Mouse (Mus musculus): ENCODE data around the gene Dbp. TPM values are rescaled to one million over a fixed set of nuclear protein-coding genes. Genes with fewer than 3 reads are reported as not detected.
A peak's percentile ranks its signal among the peaks of the same experiment; 100 is the strongest.

Dbp gene
- polyA plus RNA-seq, 1 experiment from 2014 or later: 3.1 TPM

DNA sequence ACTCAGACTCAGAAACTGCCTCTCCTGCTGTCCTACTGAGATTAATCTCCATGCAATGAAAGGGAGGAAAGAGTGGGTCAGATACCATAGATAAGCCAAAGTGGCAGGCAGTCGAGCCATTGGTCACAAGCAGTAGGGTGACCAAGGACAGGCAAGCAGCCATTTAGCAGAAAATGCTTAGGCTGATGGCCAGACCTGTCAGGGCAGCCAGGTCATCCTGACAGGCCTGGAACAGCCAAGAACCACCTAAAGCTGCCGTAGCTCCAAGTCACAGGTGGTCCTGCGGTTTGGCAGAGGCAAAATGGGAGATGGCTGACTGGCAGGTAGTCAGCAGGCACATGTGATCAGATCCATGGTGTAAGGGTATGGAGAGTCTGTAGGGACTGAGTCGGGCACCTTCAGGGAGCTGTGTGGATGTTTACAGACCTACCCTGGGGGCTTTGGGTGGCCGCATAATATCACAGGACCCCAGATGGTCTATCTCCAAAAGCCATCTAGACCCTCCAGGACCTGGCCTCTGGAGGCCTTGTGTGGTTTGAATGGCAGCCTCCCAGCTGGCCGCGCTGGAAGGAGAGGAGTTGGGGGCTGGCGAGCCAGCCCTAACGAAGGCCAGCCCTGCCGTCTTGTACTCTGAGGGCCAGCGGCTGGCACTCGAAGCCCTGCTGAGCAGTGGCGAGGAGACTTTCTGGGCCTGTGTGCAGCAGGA lies 16.9 kb downstream of the Dbp start:
- ATAC-seq (ENCODE audit: low read depth): no peak
- Histone ChIP-seq H3K4me1 (replicated peaks) (peaks cover 35% of the 10 kb centered on the region), H3K27ac (replicated peaks) (no peak overlapping the region), H3K4me2 (no peak overlapping the region), H3K36me3 (peaks cover 76% of the 10 kb centered on the region), H3K4me3 (no peak overlapping the region), H3K9ac (0 out of 2 replicates have a peak overlapping the region, but pooled peaks have one; percentile 31), H3K9me3 (no peaks in the 10 kb centered on the region), H3K27me3 (no peaks in the 10 kb centered on the region)
- WGBS: 67% methylated on average over 13 of the region's 13 CpGs

DNA sequence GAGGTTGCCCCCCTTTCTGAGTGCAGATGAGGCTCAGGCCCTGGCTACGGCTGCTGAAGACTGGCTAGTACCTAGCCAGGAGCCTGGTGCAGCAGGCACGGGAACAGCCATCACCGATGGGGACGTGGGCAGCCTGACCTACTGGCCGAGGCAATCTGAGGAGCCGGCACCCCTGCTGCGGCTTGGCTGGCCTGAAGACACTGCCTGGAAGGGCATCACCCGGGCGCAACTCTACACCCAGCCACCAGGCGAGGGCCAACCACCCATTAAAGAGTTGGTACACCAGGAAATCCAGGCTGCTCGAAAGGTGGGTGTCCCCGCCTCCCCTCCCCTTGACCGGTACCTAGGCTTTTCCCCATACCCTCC lies 17.4 kb downstream of the Dbp start:
- peaks cover 30% of the 10 kb centered on the region for H3K4me1 ChIP-seq (replicated peaks)
- H3K9ac ChIP-seq: 0 out of 2 replicates have a peak overlapping the region, but pooled peaks have one; percentile 31
- no peak overlapping the region for H3K4me2 ChIP-seq
- 78% methylated on average over 13 of the region's 13 CpGs for WGBS
- no peak overlapping the region for H3K27ac ChIP-seq (replicated peaks)
- no peak overlapping the region for H3K4me3 ChIP-seq
- no peaks in the 10 kb centered on the region for H3K27me3 ChIP-seq
- no peaks in the 10 kb centered on the region for H3K9me3 ChIP-seq
- peaks cover 82% of the 10 kb centered on the region for H3K36me3 ChIP-seq
- ATAC-seq (ENCODE audit: low read depth): no peak

DNA sequence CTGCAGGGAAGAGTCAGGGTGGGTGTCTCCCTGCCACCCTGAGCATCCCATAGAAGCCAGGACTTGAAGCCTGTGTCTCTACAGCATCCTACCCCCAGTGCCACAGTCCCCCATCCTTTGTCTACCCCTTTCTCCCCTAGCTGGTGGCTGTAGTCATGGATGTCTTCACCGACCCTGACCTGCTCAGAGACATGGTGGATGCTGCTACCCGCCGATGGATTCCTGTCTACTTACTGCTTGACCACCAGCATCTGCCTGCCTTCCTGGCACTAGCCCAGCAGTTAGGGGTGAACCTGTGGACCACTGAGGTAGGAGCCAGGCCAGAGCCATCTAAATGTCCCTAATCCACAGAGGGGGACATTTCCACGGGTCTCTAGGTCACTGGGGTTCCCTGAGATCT lies 18.4 kb downstream of the Dbp start:
- Histone ChIP-seq H3K4me1 (replicated peaks) (peaks cover 29% of the 10 kb centered on the region), H3K4me3 (no peak overlapping the region), H3K36me3 (peaks cover 84% of the 10 kb centered on the region), H3K4me2 (no peak overlapping the region), H3K27me3 (no peaks in the 10 kb centered on the region), H3K9me3 (no peaks in the 10 kb centered on the region), H3K9ac (no peak overlapping the region), H3K27ac (replicated peaks) (no peak overlapping the region)
- ATAC-seq (ENCODE audit: low read depth): no peak
- 87% methylated on average over 4 of the region's 4 CpGs for WGBS

DNA sequence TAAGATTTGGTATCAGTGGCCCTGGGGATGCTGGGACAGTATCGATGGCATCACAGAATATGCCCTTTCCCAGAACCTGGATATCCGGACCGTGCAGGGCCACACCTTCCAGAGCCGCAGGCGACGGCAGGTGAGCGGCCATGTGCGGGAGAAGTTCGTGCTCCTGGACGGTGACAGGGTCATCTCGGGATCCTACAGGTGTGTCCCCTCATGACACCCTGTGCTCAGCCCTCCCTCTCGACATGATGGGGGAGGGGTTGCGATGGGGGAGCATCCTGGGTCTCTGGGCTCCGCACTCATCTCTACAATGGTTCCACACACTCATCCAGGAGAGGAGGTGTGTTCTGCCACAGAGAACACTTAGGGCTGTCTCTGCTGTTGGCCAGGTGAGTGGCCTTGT lies 18.9 kb downstream of the Dbp start:
- Histone ChIP-seq H3K9me3 (no peaks in the 10 kb centered on the region), H3K9ac (no peak overlapping the region), H3K36me3 (peaks cover 85% of the 10 kb centered on the region), H3K27ac (replicated peaks) (no peak overlapping the region), H3K27me3 (no peaks in the 10 kb centered on the region), H3K4me2 (no peak overlapping the region), H3K4me1 (replicated peaks) (peaks cover 26% of the 10 kb centered on the region), H3K4me3 (no peak overlapping the region)
- ATAC-seq (ENCODE audit: low read depth): no peak
- 95% methylated on average over 14 of the region's 14 CpGs for WGBS

DNA sequence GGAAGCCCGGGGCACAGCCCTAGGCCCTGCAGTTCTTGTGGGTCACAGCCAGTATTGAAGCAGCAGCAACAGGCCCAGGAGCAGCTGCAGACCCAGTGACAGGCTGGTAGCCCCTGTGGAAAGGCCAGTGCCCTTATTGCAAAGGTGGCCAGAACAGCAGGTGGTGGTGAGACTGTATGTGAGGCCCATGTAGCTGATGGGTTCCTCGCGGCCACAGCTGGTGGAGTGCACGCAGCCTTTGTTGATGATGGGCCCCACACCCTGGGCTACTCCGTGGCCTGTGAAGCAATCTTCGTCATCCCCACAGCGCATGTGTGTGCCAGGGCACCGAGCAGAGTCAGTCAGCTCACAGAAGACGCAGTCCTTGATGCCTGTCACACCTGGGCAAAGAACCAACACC lies 20.3 kb downstream of the Dbp start:
- no peak overlapping the region for H3K4me2 ChIP-seq
- H3K36me3 ChIP-seq: peaks cover 77% of the 10 kb centered on the region
- no peaks in the 10 kb centered on the region for H3K9me3 ChIP-seq
- H3K9ac ChIP-seq: no peak overlapping the region
- no peak overlapping the region for H3K27ac ChIP-seq (replicated peaks)
- H3K27me3 ChIP-seq: no peaks in the 10 kb centered on the region
- ATAC-seq (ENCODE audit: low read depth): no peak
- no peak overlapping the region for H3K4me3 ChIP-seq
- H3K4me1 ChIP-seq (replicated peaks): peaks cover 13% of the 10 kb centered on the region
- WGBS: 93% methylated on average over 9 of the region's 9 CpGs

DNA sequence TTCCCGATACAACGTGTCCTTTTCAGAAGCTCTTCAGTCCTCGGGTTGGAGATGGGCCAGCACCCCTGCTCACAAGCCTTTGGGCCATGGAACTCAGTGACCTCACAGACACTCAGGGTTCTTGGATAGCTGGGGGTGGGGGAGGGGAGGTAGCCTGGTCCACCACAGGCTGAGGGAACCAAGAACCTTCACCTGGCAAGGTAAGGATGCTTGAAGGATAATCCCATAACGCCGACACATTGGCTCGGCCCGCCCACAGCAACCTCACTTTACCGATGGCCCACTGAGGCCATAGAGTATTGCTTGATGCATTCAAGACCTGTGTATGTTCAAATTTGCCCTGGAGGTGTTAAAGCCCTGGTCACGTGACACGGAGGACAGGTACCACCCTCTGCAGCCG lies 20.8 kb downstream of the Dbp start, which contains the start of gene Spaca4:
TSS of gene Spaca4 (minus strand) at position 101 of the 400 bp plus-strand sequence.
- Histone ChIP-seq H3K27me3 (no peaks in the 10 kb centered on the region), H3K36me3 (peaks cover 71% of the 10 kb centered on the region), H3K27ac (replicated peaks) (no peak within 1 kb of the TSS), H3K4me3 (no peak within 1 kb of the TSS), H3K9me3 (no peaks in the 10 kb centered on the region), H3K9ac (no peak within 1 kb of the TSS), H3K4me1 (replicated peaks) (peaks cover 14% of the 10 kb centered on the region), H3K4me2 (no peak within 1 kb of the TSS)
- no peak for ATAC-seq (ENCODE audit: low read depth)
- 93% methylated on average over 11 of the region's 11 CpGs for WGBS

DNA sequence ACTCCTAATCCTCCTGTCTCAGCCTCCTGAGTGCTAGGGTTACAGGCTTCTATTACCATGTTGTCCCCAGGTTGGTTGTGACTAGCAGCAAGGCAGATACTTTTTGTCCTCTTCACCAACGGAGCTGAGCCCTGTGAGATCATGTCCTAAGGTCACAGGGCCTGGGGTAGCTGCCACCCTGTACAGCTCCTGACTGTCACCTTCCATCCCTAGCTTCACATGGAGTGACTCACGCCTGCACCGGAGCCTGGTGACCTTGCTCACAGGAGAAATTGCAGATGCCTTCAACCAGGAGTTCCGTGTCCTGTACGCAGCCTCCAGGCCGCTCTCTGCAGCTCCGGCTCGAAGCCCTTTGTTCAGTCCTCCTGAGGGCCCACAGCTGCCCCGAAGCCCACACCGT lies 21.5 kb downstream of the Dbp start:
- H3K4me2 ChIP-seq: no peak overlapping the region
- peaks cover 64% of the 10 kb centered on the region for H3K36me3 ChIP-seq
- no peak for ATAC-seq (ENCODE audit: low read depth)
- WGBS: 95% methylated on average over 10 of the region's 10 CpGs
- no peak overlapping the region for H3K4me3 ChIP-seq
- H3K27ac ChIP-seq (replicated peaks): no peak overlapping the region
- H3K9me3 ChIP-seq: no peaks in the 10 kb centered on the region
- no peak overlapping the region for H3K9ac ChIP-seq
- H3K27me3 ChIP-seq: no peaks in the 10 kb centered on the region
- H3K4me1 ChIP-seq (replicated peaks): peaks cover 14% of the 10 kb centered on the region; the same call in 1 of the 2 replicates

DNA sequence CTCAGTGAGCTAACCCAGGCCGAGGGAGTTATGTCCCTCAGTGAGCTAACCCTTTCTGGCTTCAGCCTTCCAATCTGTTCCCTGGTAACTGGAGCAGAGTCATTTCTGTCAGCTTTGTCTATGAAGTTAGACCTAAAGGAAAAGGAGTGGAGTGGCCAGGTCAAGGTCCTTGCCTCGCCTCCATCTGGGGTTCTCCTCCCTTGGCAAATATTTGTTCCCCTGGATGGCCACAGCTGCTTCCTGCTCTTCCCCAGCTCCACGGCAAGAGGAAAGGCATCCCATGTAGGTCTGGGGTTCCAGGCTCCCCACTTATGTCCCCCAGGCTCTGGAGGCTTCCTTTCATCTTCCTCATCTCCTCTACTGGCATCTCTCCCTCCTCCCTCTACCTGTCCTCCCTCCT lies 22.7 kb downstream of the Dbp start:
- H3K27ac ChIP-seq (replicated peaks): no peak overlapping the region
- no peak overlapping the region for H3K4me3 ChIP-seq
- no peak overlapping the region for H3K4me2 ChIP-seq
- H3K9me3 ChIP-seq: no peaks in the 10 kb centered on the region
- ATAC-seq (ENCODE audit: low read depth): no peak
- no peak overlapping the region for H3K9ac ChIP-seq
- H3K27me3 ChIP-seq: no peaks in the 10 kb centered on the region
- 84% methylated on average over 3 of the region's 3 CpGs for WGBS
- 0 out of 2 replicates have a peak, but pooled peaks cover 8% of the 10 kb centered on the region for H3K4me1 ChIP-seq (replicated peaks)
- H3K36me3 ChIP-seq: peaks cover 52% of the 10 kb centered on the region

DNA sequence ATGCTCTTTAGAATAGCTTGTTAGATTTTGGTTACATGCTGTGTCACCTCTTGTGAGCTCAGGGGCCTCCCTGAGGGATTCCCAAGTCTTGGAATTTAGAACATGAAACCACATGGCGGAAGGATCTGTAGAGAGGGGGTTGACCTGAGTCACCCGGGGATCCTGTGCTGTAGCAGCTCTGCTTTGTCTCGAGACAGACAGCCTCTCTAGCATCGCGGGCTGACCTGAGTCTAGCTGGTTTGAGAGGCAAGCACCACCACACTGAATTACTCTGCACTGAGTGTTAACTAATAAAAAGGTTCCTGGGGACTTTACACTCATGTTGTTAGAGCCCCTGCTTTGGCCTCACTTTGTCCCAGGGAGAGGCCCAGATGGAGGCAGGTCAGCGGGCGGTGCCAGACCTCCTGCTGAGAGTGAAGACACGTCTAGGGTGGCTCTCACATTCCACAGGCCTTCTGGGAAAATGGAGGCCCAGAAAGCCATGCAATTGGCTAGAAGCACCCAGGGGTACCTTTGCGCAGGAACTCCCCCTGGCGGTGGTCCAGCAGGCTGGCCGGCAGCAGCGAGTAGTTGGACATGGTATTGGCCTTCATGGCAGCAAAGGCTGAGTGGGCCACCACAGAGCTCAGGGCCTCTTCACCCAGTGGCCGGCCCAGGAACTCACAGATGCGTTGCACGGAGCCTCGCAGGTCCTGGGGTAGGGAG lies 26.0 kb downstream of the Dbp start:
- Histone ChIP-seq H3K4me2 (no peak overlapping the region), H3K9me3 (no peaks in the 10 kb centered on the region), H3K4me3 (no peak overlapping the region), H3K36me3 (peaks cover 20% of the 10 kb centered on the region), H3K4me1 (replicated peaks) (0 out of 2 replicates have a peak, but pooled peaks cover 8% of the 10 kb centered on the region), H3K9ac (no peak overlapping the region), H3K27ac (replicated peaks) (no peak overlapping the region), H3K27me3 (no peaks in the 10 kb centered on the region)
- WGBS: 18% methylated on average over 16 of the region's 16 CpGs
- ATAC-seq (ENCODE audit: low read depth): no peak

DNA sequence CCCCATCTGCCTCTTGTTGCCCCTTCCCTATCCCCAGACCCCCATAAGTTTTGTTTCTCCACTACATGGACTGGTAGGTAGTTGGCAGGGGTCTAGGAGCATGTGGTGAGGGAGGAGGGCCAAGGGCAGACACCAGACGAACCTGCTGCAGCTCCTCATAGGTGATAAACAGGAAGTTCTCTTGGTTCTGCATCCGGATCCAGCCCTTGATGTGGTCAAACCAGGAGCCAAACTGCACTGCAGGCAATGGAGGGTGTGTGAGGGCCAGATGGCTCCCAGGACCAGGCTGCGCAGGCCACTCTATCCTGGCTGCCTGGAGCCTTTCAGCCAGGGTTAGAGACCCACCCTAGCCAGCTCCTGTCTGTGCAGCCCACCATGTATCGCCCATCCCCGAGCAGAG lies 28.6 kb downstream of the Dbp start:
- H3K27me3 ChIP-seq: no peaks in the 10 kb centered on the region
- H3K27ac ChIP-seq (replicated peaks): no peak overlapping the region
- H3K9ac ChIP-seq: no peak overlapping the region
- H3K4me1 ChIP-seq (replicated peaks): 0 out of 2 replicates have a peak, but pooled peaks cover 8% of the 10 kb centered on the region
- H3K4me3 ChIP-seq: no peak overlapping the region
- peaks cover 4% of the 10 kb centered on the region; the same call in 1 of the 2 replicates for H3K36me3 ChIP-seq
- H3K4me2 ChIP-seq: no peak overlapping the region
- H3K9me3 ChIP-seq: no peaks in the 10 kb centered on the region
- no peak for ATAC-seq (ENCODE audit: low read depth)
- WGBS: 81% methylated on average over 5 of the region's 5 CpGs

DNA sequence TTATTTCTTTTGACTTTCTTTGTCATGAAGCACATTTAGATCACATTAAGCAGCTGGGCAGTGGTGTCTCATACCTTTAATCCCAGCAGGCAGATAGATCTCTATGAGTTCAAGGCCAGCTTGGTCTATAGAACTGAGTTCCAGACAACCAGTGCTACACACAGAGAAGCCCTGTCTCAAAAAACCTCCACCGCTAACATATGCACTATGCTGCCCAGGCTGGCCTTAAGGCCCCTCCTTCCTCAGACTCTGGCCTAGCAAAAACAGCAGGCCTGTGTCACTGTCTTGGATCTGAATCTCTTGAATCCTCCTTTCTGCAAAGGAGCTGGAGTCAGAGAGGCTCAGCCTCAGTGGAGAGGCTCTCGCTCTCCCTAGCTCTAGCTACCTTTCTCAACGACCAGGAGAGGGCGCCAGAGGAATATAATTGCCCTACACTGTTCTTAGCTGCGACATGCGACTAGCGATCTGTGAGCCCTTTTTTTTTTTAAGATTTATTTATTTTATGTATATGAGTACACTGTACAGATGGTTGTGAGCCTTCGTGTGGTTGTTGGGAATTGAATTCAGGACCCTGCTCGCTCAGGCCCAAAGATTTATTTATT lies 34.4 kb downstream of the Dbp start:
- WGBS: 6% methylated on average over 9 of the region's 9 CpGs
- Histone ChIP-seq H3K9ac (no peak overlapping the region), H3K36me3 (no peaks in the 10 kb centered on the region), H3K9me3 (no peaks in the 10 kb centered on the region), H3K4me1 (replicated peaks) (no peaks in the 10 kb centered on the region), H3K4me2 (no peak overlapping the region), H3K27me3 (peaks cover 11% of the 10 kb centered on the region; the same call in 1 of the 2 replicates), H3K4me3 (no peak overlapping the region), H3K27ac (replicated peaks) (no peak overlapping the region)
- peak; percentile 89 for ATAC-seq (ENCODE audit: low read depth)

DNA sequence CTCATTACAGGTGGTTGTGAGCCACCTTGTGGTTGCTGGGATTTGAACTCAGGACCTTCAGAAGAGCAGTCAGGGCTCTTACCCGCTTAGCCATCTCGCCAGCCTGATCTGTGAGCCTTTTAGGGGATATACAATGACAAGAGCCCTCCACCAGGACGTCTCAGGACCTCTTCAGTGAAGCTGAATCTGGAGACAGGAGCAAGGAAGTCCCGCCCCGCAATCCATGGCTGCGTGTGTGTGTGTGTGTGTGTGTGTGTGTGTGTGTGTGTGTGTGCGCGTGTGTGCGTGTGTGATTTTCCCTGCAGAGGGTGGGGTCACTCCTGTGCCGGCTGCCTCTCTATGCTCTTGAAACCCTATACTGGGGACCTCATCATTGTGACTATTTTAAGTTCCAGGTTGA lies 34.9 kb downstream of the Dbp start:
- Histone ChIP-seq H3K36me3 (no peaks in the 10 kb centered on the region), H3K27me3 (peaks cover 11% of the 10 kb centered on the region; the same call in 1 of the 2 replicates), H3K27ac (replicated peaks) (no peak overlapping the region), H3K4me1 (replicated peaks) (no peaks in the 10 kb centered on the region), H3K4me3 (no peak overlapping the region), H3K9ac (no peak overlapping the region), H3K9me3 (no peaks in the 10 kb centered on the region), H3K4me2 (no peak overlapping the region)
- ATAC-seq (ENCODE audit: low read depth): no peak
- 75% methylated on average over 9 of the region's 10 CpGs for WGBS

Data from neural tube, embryonic 13.5 days (tissue).